Mouse (Mus musculus): Measurements from ENCODE around the gene B3gat2. TPM values are rescaled to one million over a fixed set of nuclear protein-coding genes. Genes with fewer than 3 reads are reported as not detected.

B3gat2 gene
- polyA plus RNA-seq, 1 experiment from 2014 or later, result 0.88 TPM

DNA sequence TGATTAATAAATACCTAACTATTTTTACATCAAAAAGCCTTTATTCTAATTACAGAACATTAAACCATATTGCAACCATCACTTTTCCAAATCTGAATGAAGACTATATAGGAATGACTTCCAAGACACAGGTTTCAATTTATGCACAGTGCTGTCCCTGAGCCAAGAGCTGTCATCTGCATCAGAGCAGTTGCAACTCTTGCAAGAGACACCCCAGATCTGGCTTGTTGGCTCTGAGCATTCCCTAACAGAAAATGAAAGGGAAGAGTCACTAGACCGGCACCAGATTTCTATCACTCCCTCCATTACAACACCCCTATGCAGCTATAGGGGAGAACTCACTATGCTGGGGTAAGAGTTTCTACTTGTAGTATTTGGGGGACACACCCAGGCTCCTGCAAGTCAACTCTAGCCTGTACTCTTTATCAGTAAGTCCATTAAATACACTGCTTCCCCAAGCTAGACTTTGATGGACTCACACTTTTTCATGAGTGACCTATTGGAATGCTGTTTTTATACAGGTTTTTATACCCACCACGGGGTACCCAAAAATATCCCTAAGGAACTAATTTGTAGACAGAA, 122.6 kb downstream of the B3gat2 start:
- Histone ChIP-seq H3K36me3 (ENCODE audit: control insufficient read depth, insufficient read depth, low read length) (no peaks in the 10 kb centered on the region), H3K4me2 (replicated peaks; ENCODE audit: low read depth, low read length) (no peak overlapping the region), H3K27ac (ENCODE audit: low read length) (no peak overlapping the region), H3K4me1 (ENCODE audit: control insufficient read depth, insufficient read depth, low read length) (no peaks in the 10 kb centered on the region), H3K9me3 (ENCODE audit: control insufficient read depth, low read depth, low read length) (no peaks in the 10 kb centered on the region), H3K4me3 (ENCODE audit: low read depth, low read length) (no peak overlapping the region), H3K9ac (replicated peaks; ENCODE audit: low read depth, low read length) (no peak overlapping the region), H3K27me3 (ENCODE audit: control insufficient read depth, insufficient read depth, low read length) (no peaks in the 10 kb centered on the region)
- WGBS, result 90% methylated on average over 2 of the region's 2 CpGs
- no peak for ATAC-seq (ENCODE audit: insufficient number of reproducible peaks, insufficient read depth, low FRiP score, low read depth)

DNA sequence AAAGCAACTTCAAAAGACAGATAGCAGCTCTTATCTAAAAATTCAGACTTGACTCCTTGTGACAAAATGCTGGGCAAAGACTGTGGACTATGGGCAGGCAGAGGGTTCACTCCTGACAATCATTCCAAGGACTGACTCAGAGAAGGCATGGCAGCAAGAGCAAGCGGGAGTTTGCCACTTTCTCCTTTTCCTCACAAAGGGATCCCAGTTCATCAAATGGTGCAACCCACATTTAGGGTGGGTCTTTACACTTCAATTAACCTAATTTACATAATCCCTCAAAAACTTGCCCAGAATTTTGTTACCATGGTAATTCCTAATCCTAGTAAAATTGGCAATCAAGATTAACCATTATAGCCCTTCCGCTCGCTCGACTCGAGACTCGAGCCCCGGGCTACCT, 123.4 kb downstream of the B3gat2 start:
- Histone ChIP-seq H3K27ac (ENCODE audit: low read length) (no peak overlapping the region), H3K4me1 (ENCODE audit: control insufficient read depth, insufficient read depth, low read length) (no peaks in the 10 kb centered on the region), H3K27me3 (ENCODE audit: control insufficient read depth, insufficient read depth, low read length) (no peaks in the 10 kb centered on the region), H3K4me3 (ENCODE audit: low read depth, low read length) (no peak overlapping the region), H3K36me3 (ENCODE audit: control insufficient read depth, insufficient read depth, low read length) (no peaks in the 10 kb centered on the region), H3K4me2 (replicated peaks; ENCODE audit: low read depth, low read length) (no peak overlapping the region), H3K9me3 (ENCODE audit: control insufficient read depth, low read depth, low read length) (no peaks in the 10 kb centered on the region), H3K9ac (replicated peaks; ENCODE audit: low read depth, low read length) (no peak overlapping the region)
- 95% methylated on average over 7 of the region's 7 CpGs for WGBS
- ATAC-seq (ENCODE audit: insufficient number of reproducible peaks, insufficient read depth, low FRiP score, low read depth), result no peak

- H3K4me1 ChIP-seq (ENCODE audit: control insufficient read depth, insufficient read depth, low read length), result no peaks in the 10 kb centered on the region
- no peak overlapping the region for H3K27ac ChIP-seq (ENCODE audit: low read length)
- no peak for ATAC-seq (ENCODE audit: insufficient number of reproducible peaks, insufficient read depth, low FRiP score, low read depth)
- no peaks in the 10 kb centered on the region for H3K9me3 ChIP-seq (ENCODE audit: control insufficient read depth, low read depth, low read length)
- H3K27me3 ChIP-seq (ENCODE audit: control insufficient read depth, insufficient read depth, low read length), result no peaks in the 10 kb centered on the region
- no peak overlapping the region for H3K9ac ChIP-seq (replicated peaks; ENCODE audit: low read depth, low read length)
- no peak overlapping the region for H3K4me3 ChIP-seq (ENCODE audit: low read depth, low read length)
- H3K4me2 ChIP-seq (replicated peaks; ENCODE audit: low read depth, low read length), result no peak overlapping the region
- 32% methylated on average over 1 of the region's 1 CpGs for WGBS
- no peaks in the 10 kb centered on the region for H3K36me3 ChIP-seq (ENCODE audit: control insufficient read depth, insufficient read depth, low read length)
These were observed 130.5 kb downstream of the B3gat2 start for GRCm38 (mm10) chr1:23892072-23892471.

Other genes starting within 250 kb of the B3gat2 start
- gene Smap1, start 160.6 kb downstream of the B3gat2 start, polyA plus RNA-seq (2014; fragmentation: Nextera tagmentation; extraction: Ambion mirVana), result 35.4 and 41.4 TPM in 2 replicates
- 83.7 and 97.9 TPM in 2 replicates for gene Sdhaf4, start 243.9 kb downstream of the B3gat2 start, polyA plus RNA-seq (2014; fragmentation: Nextera tagmentation; extraction: Ambion mirVana)

Measured in stomach, embryonic 14.5 days (tissue).